Mouse (Mus musculus): ENCODE data around the gene Csl. TPM values are rescaled to one million over a fixed set of nuclear protein-coding genes. Genes with fewer than 3 reads are reported as not detected.

Gene Csl
- total RNA-seq (2014; rRNA removed), result not detected in 2 replicates
- polyA plus RNA-seq (2015; fragmentation: Nextera tagmentation; extraction: Ambion mirVana), result 0.15 and 0.16 TPM in 2 replicates

DNA sequence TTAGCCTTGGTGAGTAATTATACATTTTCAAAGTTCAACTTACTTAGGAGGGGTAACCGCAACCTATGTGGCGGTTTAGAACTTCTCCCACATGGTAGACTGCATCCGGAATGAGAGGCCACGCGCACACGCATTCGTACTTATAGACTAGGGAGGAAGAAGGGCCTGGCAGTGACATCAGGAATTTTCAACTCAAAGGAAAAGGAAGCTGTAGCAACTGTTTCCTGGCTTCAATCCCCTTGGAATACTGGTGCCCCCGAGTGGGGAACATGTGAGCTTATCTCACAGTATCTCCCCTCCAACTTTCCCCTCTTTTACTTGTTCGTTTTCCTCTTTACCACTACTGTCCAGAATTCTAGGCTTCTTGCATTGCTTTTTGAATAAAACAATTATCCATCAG is at the start of gene Csl:
Gene Csl (minus strand): TSS at position 101 of the 400 bp plus-strand sequence.
- H3K9ac ChIP-seq (replicated peaks; ENCODE audit: low read length), result no peak within 1 kb of the TSS
- no peaks in the 10 kb centered on the region for H3K27me3 ChIP-seq (ENCODE audit: insufficient read depth, low read length)
- ATAC-seq (no peak), DNase-seq (ENCODE audit: low spot score) (no peak)
- H3K27ac ChIP-seq, result no peak within 1 kb of the TSS
- no peak for TF ChIP-seq CTCF (IDR thresholded peaks at IDR 0.05; ENCODE audit: low read depth)
- no peaks in the 10 kb centered on the region for H3K9me3 ChIP-seq (ENCODE audit: low read length)
- no peak within 1 kb of the TSS for H3K4me2 ChIP-seq (ENCODE audit: low read depth, low read length)
- H3K4me3 ChIP-seq (ENCODE audit: low read length), result no peak within 1 kb of the TSS
- H3K36me3 ChIP-seq (ENCODE audit: insufficient read depth, low read length), result no peaks in the 10 kb centered on the region
- no peaks in the 10 kb centered on the region for H3K4me1 ChIP-seq (ENCODE audit: insufficient read depth, low read length)
- WGBS, result 94% methylated on average over 9 of the region's 9 CpGs

DNA sequence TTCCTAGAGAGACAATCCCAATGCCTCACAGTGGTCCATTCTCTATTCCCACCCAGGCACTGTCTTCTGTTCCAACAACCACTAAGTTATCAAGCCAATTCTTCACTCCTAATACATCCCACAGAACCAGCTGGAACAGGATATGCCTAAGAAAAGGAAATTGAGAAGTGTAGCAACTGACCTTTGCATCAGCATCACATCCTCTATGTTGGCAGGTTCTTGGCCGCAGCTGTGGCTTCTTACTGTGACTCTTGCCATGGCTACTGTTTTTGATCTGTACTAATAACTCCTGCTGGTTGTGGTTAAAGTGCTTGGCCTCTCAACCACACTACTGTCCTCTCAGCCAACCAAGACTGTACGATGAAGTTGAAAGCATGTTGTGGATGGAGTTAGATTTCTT is 30.0 kb upstream of the Csl start:
- Histone ChIP-seq H3K27ac (no peak overlapping the region), H3K4me3 (ENCODE audit: low read length) (no peak overlapping the region), H3K36me3 (ENCODE audit: insufficient read depth, low read length) (no peaks in the 10 kb centered on the region), H3K9ac (replicated peaks; ENCODE audit: low read length) (no peak overlapping the region), H3K9me3 (ENCODE audit: low read length) (no peaks in the 10 kb centered on the region), H3K27me3 (ENCODE audit: insufficient read depth, low read length) (no peaks in the 10 kb centered on the region), H3K4me1 (ENCODE audit: insufficient read depth, low read length) (no peaks in the 10 kb centered on the region), H3K4me2 (ENCODE audit: low read depth, low read length) (no peak overlapping the region)
- peak; percentile 4 for DNase-seq (ENCODE audit: low spot score)
- WGBS, result 76% methylated on average over 2 of the region's 2 CpGs
- ATAC-seq, result peak; percentile 45; the same call in 1 of the 2 replicates
- TF ChIP-seq CTCF (IDR thresholded peaks at IDR 0.05; ENCODE audit: low read depth), result no peak

DNA sequence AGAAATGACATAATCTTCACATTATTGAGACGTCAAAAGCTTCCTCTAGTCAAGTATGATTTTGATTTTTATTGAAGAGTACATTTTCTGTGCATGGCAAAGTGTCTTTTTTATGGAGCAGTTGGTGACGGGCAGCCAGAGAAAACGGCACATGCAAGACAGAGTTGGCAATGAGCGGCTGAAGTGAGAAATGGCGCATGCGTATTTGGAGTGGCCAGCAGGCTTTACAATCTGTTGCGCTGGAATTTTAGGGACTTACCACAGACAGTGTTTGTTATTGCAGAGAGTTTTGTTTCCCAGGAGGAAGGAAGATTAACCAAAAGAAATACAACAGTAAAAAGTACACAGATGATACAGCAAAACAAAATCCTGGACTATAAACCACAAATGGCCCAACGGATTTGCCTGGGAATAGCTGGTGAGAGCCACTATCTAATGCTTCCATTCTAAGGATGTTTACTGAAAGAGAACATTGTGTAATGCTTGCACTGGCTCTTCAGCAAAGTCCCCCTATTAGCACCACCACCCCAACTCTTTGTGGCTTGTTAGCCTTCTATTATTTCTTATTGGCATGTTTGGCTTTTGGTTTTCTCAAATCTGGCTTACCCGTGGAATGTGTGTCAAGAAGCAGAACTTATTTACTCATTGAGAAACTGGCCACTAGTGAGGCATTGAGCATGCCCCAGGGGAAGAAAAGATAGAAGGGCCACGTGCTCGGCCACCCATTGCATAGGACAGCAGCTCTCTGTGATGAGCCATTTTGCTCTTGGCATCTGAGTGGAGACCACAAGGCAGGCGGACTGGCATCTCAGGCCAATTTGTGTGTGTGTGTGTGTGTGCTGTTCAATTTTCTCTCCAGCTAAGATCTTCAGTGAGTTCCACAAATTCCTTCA is 15.0 kb upstream of the Csl start:
- no peak overlapping the region for H3K4me2 ChIP-seq (ENCODE audit: low read depth, low read length)
- no peaks in the 10 kb centered on the region for H3K4me1 ChIP-seq (ENCODE audit: insufficient read depth, low read length)
- 82% methylated on average over 12 of the region's 12 CpGs for WGBS
- H3K27me3 ChIP-seq (ENCODE audit: insufficient read depth, low read length), result no peaks in the 10 kb centered on the region
- no peak overlapping the region for H3K9ac ChIP-seq (replicated peaks; ENCODE audit: low read length)
- H3K27ac ChIP-seq, result no peak overlapping the region
- H3K36me3 ChIP-seq (ENCODE audit: insufficient read depth, low read length), result no peaks in the 10 kb centered on the region
- ATAC-seq (no peak), DNase-seq (ENCODE audit: low spot score) (no peak)
- H3K4me3 ChIP-seq (ENCODE audit: low read length), result no peak overlapping the region
- TF ChIP-seq CTCF (IDR thresholded peaks at IDR 0.05; ENCODE audit: low read depth), result no peak
- no peaks in the 10 kb centered on the region for H3K9me3 ChIP-seq (ENCODE audit: low read length)

DNA sequence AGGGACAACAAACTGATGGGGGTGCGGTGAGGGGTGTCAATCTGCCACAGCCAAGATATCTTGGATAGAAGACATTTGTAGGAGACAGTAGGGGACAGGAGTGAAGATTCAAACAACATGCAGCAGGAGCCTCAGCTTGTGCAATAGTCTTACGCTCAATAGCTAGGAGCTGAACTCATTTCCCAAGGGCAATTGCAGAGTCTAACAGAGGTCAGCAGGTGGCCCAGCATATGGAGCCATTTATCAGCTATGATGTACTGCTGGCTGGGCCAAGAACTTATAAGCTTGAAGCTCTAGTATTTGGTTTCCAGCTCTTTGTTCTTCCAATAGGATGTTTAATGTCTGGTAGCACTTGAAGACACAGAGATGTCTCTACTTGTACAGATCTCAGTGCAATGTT is 9.3 kb downstream of the Csl start:
- ATAC-seq, result no peak

DNA sequence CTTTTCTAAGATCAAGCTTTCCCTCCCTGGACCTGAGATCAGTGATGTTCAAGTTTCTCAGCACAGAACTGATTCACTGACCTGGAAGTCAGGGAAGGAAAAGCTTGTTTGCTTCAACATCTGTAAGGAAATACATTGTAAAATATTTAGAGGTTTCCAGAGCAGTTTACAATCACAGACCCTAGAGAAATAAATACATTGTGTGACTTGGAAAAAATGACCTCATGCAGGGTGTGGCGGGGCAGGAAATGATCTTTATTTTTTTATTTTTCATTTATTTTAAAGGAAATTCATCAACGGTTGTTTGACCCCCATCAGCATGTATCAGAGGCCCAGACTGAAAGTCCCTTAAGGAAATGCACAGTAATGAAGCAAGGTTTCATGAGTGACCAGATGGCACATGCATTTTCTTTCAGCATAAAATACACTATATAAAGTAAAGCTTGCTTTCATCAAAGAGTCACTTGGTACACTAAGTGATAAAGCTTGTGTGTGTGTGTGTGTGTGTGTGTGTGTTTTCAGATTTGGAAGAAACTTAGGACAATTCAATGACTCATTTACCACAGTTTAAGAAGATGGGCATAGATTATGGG is 10.7 kb downstream of the Csl start:
- no peak for TF ChIP-seq CTCF (IDR thresholded peaks at IDR 0.05; ENCODE audit: low read depth)
- no peak for ATAC-seq
- Histone ChIP-seq H3K4me1 (ENCODE audit: insufficient read depth, low read length) (no peaks in the 10 kb centered on the region), H3K27ac (no peak overlapping the region), H3K4me2 (ENCODE audit: low read depth, low read length) (no peak overlapping the region), H3K4me3 (ENCODE audit: low read length) (no peak overlapping the region), H3K9ac (replicated peaks; ENCODE audit: low read length) (no peak overlapping the region), H3K9me3 (ENCODE audit: low read length) (no peaks in the 10 kb centered on the region), H3K27me3 (ENCODE audit: insufficient read depth, low read length) (no peaks in the 10 kb centered on the region), H3K36me3 (ENCODE audit: insufficient read depth, low read length) (no peaks in the 10 kb centered on the region)
- DNase-seq (ENCODE audit: low spot score), result no peak
- 78% methylated on average over 2 of the region's 2 CpGs for WGBS

More for the DNA sequence above, 9.3 kb downstream of the Csl start:
- Histone ChIP-seq H3K9ac (replicated peaks; ENCODE audit: low read length) (no peak overlapping the region), H3K4me2 (ENCODE audit: low read depth, low read length) (no peak overlapping the region), H3K27ac (no peak overlapping the region), H3K4me1 (ENCODE audit: insufficient read depth, low read length) (no peaks in the 10 kb centered on the region), H3K36me3 (ENCODE audit: insufficient read depth, low read length) (no peaks in the 10 kb centered on the region), H3K9me3 (ENCODE audit: low read length) (no peaks in the 10 kb centered on the region), H3K27me3 (ENCODE audit: insufficient read depth, low read length) (no peaks in the 10 kb centered on the region), H3K4me3 (ENCODE audit: low read length) (no peak overlapping the region)
- no peak for DNase-seq (ENCODE audit: low spot score)
- 89% methylated on average over 2 of the region's 2 CpGs for WGBS
- TF ChIP-seq CTCF (IDR thresholded peaks at IDR 0.05; ENCODE audit: low read depth), result no peak

DNA sequence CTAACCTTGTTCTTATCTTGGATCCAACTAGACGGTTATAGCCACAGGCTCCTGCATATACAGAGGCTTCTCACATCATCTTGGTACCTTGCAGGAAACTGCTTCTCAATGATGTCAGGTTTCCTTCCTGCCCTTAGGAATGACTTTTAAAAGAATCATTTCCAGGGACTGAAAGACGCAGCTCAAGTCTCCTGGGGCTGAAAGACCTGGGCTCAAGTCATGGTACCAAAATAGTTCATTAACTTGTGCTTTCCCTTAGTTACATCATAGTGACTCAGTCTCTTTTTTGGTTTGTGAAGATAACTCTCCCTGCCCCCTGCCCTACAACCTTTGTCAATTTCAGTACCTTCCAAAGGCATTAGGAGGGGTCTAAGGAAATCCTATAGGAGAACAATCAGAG is 11.4 kb downstream of the Csl start:
- no peak overlapping the region for H3K4me3 ChIP-seq (ENCODE audit: low read length)
- H3K4me1 ChIP-seq (ENCODE audit: insufficient read depth, low read length), result no peaks in the 10 kb centered on the region
- ATAC-seq (no peak), DNase-seq (ENCODE audit: low spot score) (no peak)
- no peak for TF ChIP-seq CTCF (IDR thresholded peaks at IDR 0.05; ENCODE audit: low read depth)
- H3K27me3 ChIP-seq (ENCODE audit: insufficient read depth, low read length), result no peaks in the 10 kb centered on the region
- 73% methylated on average over 2 of the region's 2 CpGs for WGBS
- no peak overlapping the region for H3K27ac ChIP-seq
- no peaks in the 10 kb centered on the region for H3K36me3 ChIP-seq (ENCODE audit: insufficient read depth, low read length)
- no peaks in the 10 kb centered on the region for H3K9me3 ChIP-seq (ENCODE audit: low read length)
- no peak overlapping the region for H3K4me2 ChIP-seq (ENCODE audit: low read depth, low read length)
- no peak overlapping the region for H3K9ac ChIP-seq (replicated peaks; ENCODE audit: low read length)

Measured in hindbrain, postnatal 0 days (tissue).